Mouse (Mus musculus): Measurements from ENCODE around the gene Selenon. TPM values are rescaled to one million over a fixed set of nuclear protein-coding genes. Genes with fewer than 3 reads are reported as not detected.

The Selenon gene
- total RNA-seq (2017) = 6.5 and 9.7 TPM in 2 replicates

GRCm38 (mm10) chr4:134551494-134552316, at the start of gene Selenon:
Selenon (minus strand) TSS chr4:134552166.
- ATAC-seq (replicated peaks; ENCODE audit: low read depth, poor library complexity, severe bottlenecking) = peak; percentile 47

GRCm38 (mm10) chr4:134601404-134601803, 49.4 kb upstream of the Selenon start:
- peak; percentile 63 for ATAC-seq (replicated peaks; ENCODE audit: low read depth, poor library complexity, severe bottlenecking)

GRCm38 (mm10) chr4:134600777-134601176, 48.8 kb upstream of the Selenon start:
- no peak for ATAC-seq (replicated peaks; ENCODE audit: low read depth, poor library complexity, severe bottlenecking)

GRCm38 (mm10) chr4:134600060-134600459, 48.1 kb upstream of the Selenon start:
- ATAC-seq (replicated peaks; ENCODE audit: low read depth, poor library complexity, severe bottlenecking) = no peak

- no peak for ATAC-seq (replicated peaks; ENCODE audit: low read depth, poor library complexity, severe bottlenecking)
Measured at GRCm38 (mm10) chr4:134596816-134597692, 45.1 kb upstream of the Selenon start.

- peak; percentile 62 for ATAC-seq (replicated peaks; ENCODE audit: low read depth, poor library complexity, severe bottlenecking)
Measured at GRCm38 (mm10) chr4:134594731-134595439, 42.9 kb upstream of the Selenon start.

- ATAC-seq (replicated peaks; ENCODE audit: low read depth, poor library complexity, severe bottlenecking) = no peak
Measured at GRCm38 (mm10) chr4:134592442-134592841, 40.5 kb upstream of the Selenon start.

GRCm38 (mm10) chr4:134591506-134592061, 39.6 kb upstream of the Selenon start:
- no peak for ATAC-seq (replicated peaks; ENCODE audit: low read depth, poor library complexity, severe bottlenecking)

GRCm38 (mm10) chr4:134590227-134590926, 38.4 kb upstream of the Selenon start:
- no peak for ATAC-seq (replicated peaks; ENCODE audit: low read depth, poor library complexity, severe bottlenecking)

- no peak for ATAC-seq (replicated peaks; ENCODE audit: low read depth, poor library complexity, severe bottlenecking)
Measured at GRCm38 (mm10) chr4:134589786-134590185, 37.8 kb upstream of the Selenon start.

GRCm38 (mm10) chr4:134588951-134589350, 37.0 kb upstream of the Selenon start:
- ATAC-seq (replicated peaks; ENCODE audit: low read depth, poor library complexity, severe bottlenecking) = peak; percentile 80

- no peak for ATAC-seq (replicated peaks; ENCODE audit: low read depth, poor library complexity, severe bottlenecking)
Measured at GRCm38 (mm10) chr4:134588287-134588686, 36.3 kb upstream of the Selenon start.

- ATAC-seq (replicated peaks; ENCODE audit: low read depth, poor library complexity, severe bottlenecking) = no peak
Measured at GRCm38 (mm10) chr4:134587636-134588197, 35.8 kb upstream of the Selenon start.

GRCm38 (mm10) chr4:134586631-134587030, 34.7 kb upstream of the Selenon start:
- ATAC-seq (replicated peaks; ENCODE audit: low read depth, poor library complexity, severe bottlenecking) = peak; percentile 45

GRCm38 (mm10) chr4:134586126-134586525, 34.2 kb upstream of the Selenon start:
- no peak for ATAC-seq (replicated peaks; ENCODE audit: low read depth, poor library complexity, severe bottlenecking)

- peak; percentile 66 for ATAC-seq (replicated peaks; ENCODE audit: low read depth, poor library complexity, severe bottlenecking)
Measured at GRCm38 (mm10) chr4:134583513-134583912, 31.5 kb upstream of the Selenon start.

GRCm38 (mm10) chr4:134581365-134581764, 29.4 kb upstream of the Selenon start:
- no peak for ATAC-seq (replicated peaks; ENCODE audit: low read depth, poor library complexity, severe bottlenecking)

GRCm38 (mm10) chr4:134580351-134581148, 28.6 kb upstream of the Selenon start:
- ATAC-seq (replicated peaks; ENCODE audit: low read depth, poor library complexity, severe bottlenecking) = no peak

Data from common myeloid progenitor, adult 5-6 weeks (primary cell).